28 mouse cellular contexts compared by ENCODE assay signal in the genomic region with DNA sequence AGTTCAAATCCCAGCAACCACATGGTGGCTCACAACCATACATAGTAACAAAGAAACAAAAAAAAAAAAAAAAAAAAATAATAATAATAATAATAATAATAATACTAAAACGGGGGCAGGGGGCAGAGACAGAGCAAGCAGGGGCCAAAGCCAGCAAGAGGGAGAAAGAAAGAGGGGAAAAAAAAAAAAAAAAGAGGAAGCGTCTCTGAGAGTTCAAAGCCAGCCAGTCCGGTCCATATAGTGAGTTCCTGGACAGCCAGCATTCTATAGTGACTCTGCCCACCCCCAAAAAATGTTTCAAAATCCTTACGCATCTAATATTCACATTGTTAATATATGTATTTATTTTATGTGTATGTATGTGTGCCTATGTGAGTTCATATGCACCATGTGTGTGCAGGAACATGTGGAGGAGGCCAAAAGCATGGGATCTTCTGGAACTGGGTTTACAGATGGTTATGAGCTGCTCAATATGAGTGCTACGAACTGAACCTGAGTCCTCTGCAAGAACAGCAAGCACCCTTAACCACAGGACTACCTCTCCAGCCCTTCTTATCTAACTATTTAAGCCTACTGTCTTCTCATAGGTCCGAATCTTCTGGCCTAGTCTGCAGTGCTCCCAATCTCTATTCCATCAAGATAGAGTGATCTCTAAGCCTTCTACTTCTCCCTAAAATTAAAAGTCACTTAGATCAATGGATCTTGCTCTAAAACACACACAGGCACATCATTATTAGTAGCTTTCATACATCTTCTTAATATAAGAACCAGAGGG. TPM values are rescaled to one million over a fixed set of nuclear protein-coding genes. Genes with fewer than 3 reads are reported as not detected.
DNase-seq lines count a peak whose midpoint lies in the region; ATAC-seq and TF ChIP-seq lines count a peak whose summit lies in the region.
"Had no signal": no experiment of that assay in that cellular context is flagged by ENCODE, and none has a peak within 500 bp of the region (broad histone marks: within the 10 kb centered on the region; RNA-seq: fewer than 3 reads in every experiment).

No protein-coding gene starts in this region.

- no peak overlapping the region for H3K9ac ChIP-seq in CH12.LX (ENCODE audit: insufficient read depth, low read depth)
- no peak overlapping the region for H3K9ac ChIP-seq in MEL (ENCODE audit: control insufficient read depth, low read depth, low read length, poor library complexity, severe bottlenecking)
- H3K9ac ChIP-seq: embryonic facial prominence, embryonic 13.5 days; embryonic facial prominence, embryonic 15.5 days; forebrain, embryonic 12.5 days had no signal

- H3K4me1 ChIP-seq in CH12.LX (ENCODE audit: control insufficient read depth in 1 of 2, insufficient read depth in 2 of 2): no peaks in the 10 kb centered on the region
- H3K4me1 ChIP-seq in MEL (ENCODE audit: control insufficient read depth in 1 of 2, insufficient read depth in 2 of 2, low read length in 2 of 2): peaks cover 0 to 2% of the 10 kb centered on the region in 2 experiments; a peak in 1 of 4 replicates
- H3K4me1 ChIP-seq: embryonic facial prominence, embryonic 13.5 days; embryonic facial prominence, embryonic 15.5 days; forebrain, embryonic 10.5 days; forebrain, embryonic 12.5 days had no signal

- no peaks in the 10 kb centered on the region for H3K27me3 ChIP-seq in CH12.LX (replicated peaks)
- H3K27me3 ChIP-seq in MEL (ENCODE audit: control insufficient read depth in 1 of 2, insufficient read depth in 2 of 2, low read length in 2 of 2): peaks cover 2% of the 10 kb centered on the region in 2 experiments; a peak in 3 of 4 replicates
- H3K27me3 ChIP-seq: embryonic facial prominence, embryonic 13.5 days; embryonic facial prominence, embryonic 15.5 days; forebrain, embryonic 12.5 days had no signal

- intact Hi-C loops in left cerebral cortex, postnatal 14 days (cut with DNase I): no loop called here

- TF ChIP-seq EP300 in CH12.LX (IDR thresholded peaks at IDR 0.05; ENCODE audit: low read length) (no peak), MEL (IDR thresholded peaks at IDR 0.05; ENCODE audit: low read depth in 1 of 2, low read length in 2 of 2) (no peak; a peak in 1 of 4 replicates)

- ATAC-seq in megakaryocyte-erythroid progenitor cell, adult 5-6 weeks (replicated peaks; ENCODE audit: low FRiP score, low TSS enrichment, poor library complexity, severe bottlenecking): peak; percentile 66
- ATAC-seq: forebrain, embryonic 14.5 days; forebrain, embryonic 16.5 days had no signal

- H3K4me3 ChIP-seq in CH12.LX (replicated peaks in 1 of 3; ENCODE audit: low read depth in 2 of 3, low read length in 2 of 3, poor library complexity in 1 of 3): no peak overlapping the region
- H3K4me3 ChIP-seq in MEL (ENCODE audit: control insufficient read depth in 1 of 2, insufficient read depth in 1 of 2, low read depth in 2 of 2, low read length in 2 of 2): no peak overlapping the region
- H3K4me3 ChIP-seq: embryonic facial prominence, embryonic 13.5 days; embryonic facial prominence, embryonic 15.5 days; erythroblast, embryonic 14.5 days; forebrain, embryonic 10.5 days; forebrain, embryonic 12.5 days had no signal

- in situ Hi-C loops in CH12.LX (cut with MboI; ENCODE audit: low pct_ligation_motif_present, low pct_unique_long_range_greater_than_20kb, low sequenced_read_pairs): no loop called here

- DNase-seq in CH12.LX (ENCODE audit: extremely low read depth) (no peak), MEL (ENCODE audit: low read depth, low spot score) (peak; percentile 48)
- no peak for DNase-seq in left cerebral cortex, postnatal 14 days (ENCODE audit: low spot score in 2 of 2)
- no peak for DNase-seq in layer of hippocampus, adult 11-12 months (ENCODE audit: low spot score)
- DNase-seq: adrenal gland, adult 2 months; adrenal gland, postnatal 10 days; adrenal gland, postnatal 25 days; cerebellum, adult 11 months; cerebellum, adult 18-20 months; cerebellum, adult 8-10 months; cerebellum, adult 9-11 months; cerebellum, postnatal 14 days; cerebellum, postnatal 36 days; embryo, embryonic 11 days had no signal

- no peak overlapping the region for H3K4me2 ChIP-seq in CH12.LX (ENCODE audit: insufficient read depth, low read depth, poor library complexity, severe bottlenecking)
- H3K4me2 ChIP-seq: embryonic facial prominence, embryonic 13.5 days; embryonic facial prominence, embryonic 15.5 days; forebrain, embryonic 12.5 days had no signal

- TF ChIP-seq RAD21 in CH12.LX (IDR thresholded peaks at IDR 0.05; ENCODE audit: low read depth, low read length) (no peak), MEL (IDR thresholded peaks at IDR 0.05; ENCODE audit: low read depth, low read length) (no peak)

- H3K9me3 ChIP-seq in CH12.LX (replicated peaks; ENCODE audit: low read length) (peaks cover 3% of the 10 kb centered on the region), MEL (replicated peaks; ENCODE audit: insufficient read depth, low read length) (no peaks in the 10 kb centered on the region)
- H3K9me3 ChIP-seq: embryonic facial prominence, embryonic 13.5 days; embryonic facial prominence, embryonic 15.5 days; forebrain, embryonic 10.5 days; forebrain, embryonic 12.5 days; G1E had no signal

- H3K79me2 ChIP-seq in CH12.LX (replicated peaks; ENCODE audit: control insufficient read depth, extremely low read depth, insufficient read depth, poor library complexity, severe bottlenecking): no peaks in the 10 kb centered on the region
- no peaks in the 10 kb centered on the region for H3K79me2 ChIP-seq in MEL (ENCODE audit: control insufficient read depth, insufficient read depth, low read length, poor library complexity)

- TF ChIP-seq POLR2A in CH12.LX (IDR thresholded peaks at IDR 0.05; ENCODE audit: low read depth, low read length) (no peak), MEL (IDR thresholded peaks at IDR 0.05; ENCODE audit: control insufficient read depth in 1 of 2, insufficient read depth in 1 of 2, low read depth in 1 of 2, low read length in 2 of 2, poor library complexity in 1 of 2) (no peak)

- TF ChIP-seq CTCF in CH12.LX (conservative IDR thresholded peaks at IDR 0.05 in 1 of 2, IDR thresholded peaks at IDR 0.05 in 1 of 2; ENCODE audit: low read depth in 2 of 2, low read length in 2 of 2) (no peak), MEL (IDR thresholded peaks at IDR 0.05 in 2 of 3, conservative IDR thresholded peaks at IDR 0.05 in 1 of 3; ENCODE audit: control insufficient read depth in 1 of 3, insufficient read depth in 1 of 3, low read depth in 2 of 3, low read length in 3 of 3, poor library complexity in 1 of 3, severe bottlenecking in 1 of 3) (no peak)

- H3K27ac ChIP-seq in CH12.LX (ENCODE audit: insufficient read depth, low read depth) (no peak overlapping the region), MEL (ENCODE audit: control insufficient read depth, low read depth, low read length) (no peak overlapping the region)
- H3K27ac ChIP-seq: embryonic facial prominence, embryonic 13.5 days; embryonic facial prominence, embryonic 15.5 days; forebrain, embryonic 10.5 days; forebrain, embryonic 12.5 days had no signal

- dilution Hi-C loops in CH12.LX (cut with MboI; ENCODE audit: extremely low pct_ligation_motif_present, extremely low pct_unique_long_range_greater_than_20kb, low sequenced_read_pairs): no loop called here

- H3K36me3 ChIP-seq in CH12.LX (replicated peaks in 1 of 2; ENCODE audit: control insufficient read depth in 1 of 2, insufficient read depth in 1 of 2, low read length in 1 of 2): no peaks in the 10 kb centered on the region
- peaks cover 0 to 5% of the 10 kb centered on the region in 2 experiments; a peak in 1 of 4 replicates for H3K36me3 ChIP-seq in MEL (ENCODE audit: control insufficient read depth in 1 of 2, insufficient read depth in 2 of 2, low read length in 2 of 2)
- H3K36me3 ChIP-seq: embryonic facial prominence, embryonic 13.5 days; embryonic facial prominence, embryonic 15.5 days; forebrain, embryonic 10.5 days; forebrain, embryonic 12.5 days; G1E had no signal

TF ChIP-seq in CH12.LX, 34 proteins besides CTCF, POLR2A, EP300 and RAD21:
- no peak for TF ChIP-seq MEF2A (IDR thresholded peaks at IDR 0.05; ENCODE audit: borderline replicate concordance, low read depth, low read length)
- TF ChIP-seq ZNF384 (IDR thresholded peaks at IDR 0.05; ENCODE audit: low read depth, low read length): peak; percentile 53; the same call in 1 of the 2 replicates
- no peak for TF ChIP-seq ZKSCAN1 (IDR thresholded peaks at IDR 0.05; ENCODE audit: borderline replicate concordance, low read depth, low read length)

TF ChIP-seq in MEL, 35 proteins besides CTCF, POLR2A, EP300 and RAD21:
- no peak for TF ChIP-seq ZKSCAN1 (IDR thresholded peaks at IDR 0.05; ENCODE audit: low read depth, low read length)
- TF ChIP-seq GATA1 (IDR thresholded peaks at IDR 0.05; ENCODE audit: low read depth, low read length): peak; percentile 53; the same call in 1 of the 2 replicates
- peak; percentile 94 for TF ChIP-seq ZNF384 (IDR thresholded peaks at IDR 0.05; ENCODE audit: low read depth, low read length)
- TF ChIP-seq CHD2 (IDR thresholded peaks at IDR 0.05; ENCODE audit: low read length): no peak
- TF ChIP-seq MAZ (IDR thresholded peaks at IDR 0.05; ENCODE audit: low read depth, low read length): 0 out of 2 replicates have a peak, but pooled peaks have one; percentile 41

RNA-seq across cellular contexts. Expression of a gene that starts 7.3 kb away (rescaled TPM):
- total RNA-seq in CH12.LX (2012; rRNA removed): not detected in 2 replicates
- total RNA-seq in CH12.LX (2014; rRNA removed): not detected in 2 replicates
- not detected in 2 replicates for polyA plus RNA-seq in CH12.LX (2012; ENCODE audit: insufficient read length, low read depth)
- total RNA-seq in MEL (2012; rRNA removed): not detected in 2 replicates
- not detected for polyA plus RNA-seq in MEL (2012; ENCODE audit: insufficient read depth in 1 of 2, insufficient read length in 2 of 2, low read depth in 1 of 2, low replicate concordance in 2 of 2, missing spikeins in 1 of 2)
- not detected in 2 replicates for total RNA-seq in megakaryocyte-erythroid progenitor cell, adult 5-6 weeks (2014; fragmentation: Nextera tagmentation)
- total RNA-seq in megakaryocyte-erythroid progenitor cell, adult 5-6 weeks (2017): not detected in 2 replicates
- total RNA-seq in left cerebral cortex, postnatal 14 days (2021): under 1 TPM; 0.81 to 0.91 TPM
- total RNA-seq: adrenal gland, adult 2 months; adrenal gland, postnatal 10 days; adrenal gland, postnatal 25 days; adrenal gland, postnatal 4 days; common myeloid progenitor, adult 5-6 weeks; G1E had no signal
- polyA plus RNA-seq: adrenal gland, adult 2 months; brain, embryonic 14.5 days; C2C12; embryonic facial prominence, embryonic 11.5 days; embryonic facial prominence, embryonic 13.5 days; embryonic facial prominence, embryonic 15.5 days; erythroblast, embryonic 14.5 days; forebrain, embryonic 10.5 days; forebrain, embryonic 12.5 days; forebrain, embryonic 14.5 days; forebrain, embryonic 16.5 days; G1E had no signal

RNA-seq across cellular contexts. Expression of a gene that starts 11.8 kb away (rescaled TPM):
- total RNA-seq in CH12.LX (2012; rRNA removed): 17.1 and 21.5 TPM in 2 replicates
- total RNA-seq in CH12.LX (2014; rRNA removed): 13.8 and 17.3 TPM in 2 replicates
- polyA plus RNA-seq in CH12.LX (2012; ENCODE audit: insufficient read length, low read depth): 21.9 and 24.0 TPM in 2 replicates
- total RNA-seq in MEL (2012; rRNA removed): 29.8 and 31.2 TPM in 2 replicates
- polyA plus RNA-seq in MEL (2012; ENCODE audit: insufficient read depth in 1 of 2, insufficient read length in 2 of 2, low read depth in 1 of 2, low replicate concordance in 2 of 2, missing spikeins in 1 of 2): 100 to 1,000 TPM in 1 of 2 experiments, 10 to 100 TPM in 1; 53.4 to 239 TPM
- 55.6 and 86.4 TPM in 2 replicates for total RNA-seq in megakaryocyte-erythroid progenitor cell, adult 5-6 weeks (2014; fragmentation: Nextera tagmentation)
- total RNA-seq in megakaryocyte-erythroid progenitor cell, adult 5-6 weeks (2017): 28.6 and 62.9 TPM in 2 replicates
- 1 to 10 TPM; 6.8 to 7.3 TPM for total RNA-seq in left cerebral cortex, postnatal 14 days (2021)
